Mouse (Mus musculus) liver, embryonic 14.5 days (tissue): Measurements from ENCODE around the gene Gm10721. TPM values are rescaled to one million over a fixed set of nuclear protein-coding genes. Genes with fewer than 3 reads are reported as not detected.
"Not testable (repeated sequence)": the region's sequence is repeated elsewhere in the genome, so short reads cannot be mapped to it uniquely, and the experiment has no call there.

Experiments used
- ATAC-seq: fragments of 200-750 bp; cut with Nextera tagmentation; 2 replicates; pipeline ENCODE4 v1.8.0; 2017; ENCODE audit warnings: moderate number of reproducible peaks, mild to moderate bottlenecking, moderate library complexity; ENCODE audit not compliant: insufficient read depth
- DNase-seq, 3 experiments: peaks; one replicate each; pipeline ENCODE4 v3.0.0-alpha.2; 2012 to 2013; ENCODE audit warnings: low read depth in 3 of 3, low spot score in 3 of 3
- H3K27ac ChIP-seq: fragments of 300-500 bp; sonication (generic); 2 replicates; pipeline ENCODE4 v1.5.1; 2014; ENCODE audit warnings: moderate library complexity, mild to moderate bottlenecking, control low read depth, inconsistent platforms
- H3K27me3 ChIP-seq: fragments of 300-500 bp; sonication (generic); 2 replicates; pipeline ENCODE4 v1.6.1; 2014; ENCODE audit warnings: mild to moderate bottlenecking, low read length, moderate library complexity; ENCODE audit not compliant: control insufficient read depth, insufficient read depth
- H3K36me3 ChIP-seq: fragments of 300-500 bp; sonication (generic); replicated peaks from 2 replicates; pipeline ENCODE4 v1.6.1; 2014; ENCODE audit warnings: low read depth; ENCODE audit not compliant: control insufficient read depth, insufficient read depth
- H3K4me1 ChIP-seq, 2 experiments: fragments of 200-500 bp in 1 of 2; fragments of 300-500 bp in 1 of 2; sonication (generic) in 1 of 2; replicated peaks; 2 replicates each; pipeline ENCODE4 v1.6.1; 2012 to 2014; ENCODE audit warnings: antibody characterized with exemption in 1 of 2, inconsistent platforms in 1 of 2, low read length in 1 of 2; ENCODE audit not compliant: control insufficient read depth in 2 of 2, insufficient read depth in 2 of 2
- H3K4me2 ChIP-seq: fragments of 300-500 bp; sonication (generic); 2 replicates; pipeline ENCODE4 v1.6.1; 2014; ENCODE audit warnings: low read depth, mild to moderate bottlenecking, control low read depth, moderate library complexity
- H3K4me3 ChIP-seq, 2 experiments: fragments of 200-500 bp in 1 of 2; fragments of 300-500 bp in 1 of 2; sonication (generic) in 1 of 2; 2 replicates each; pipeline ENCODE4 v1.5.1; 2012 to 2014; ENCODE audit warnings: low read depth in 2 of 2, low read length in 2 of 2, mild to moderate bottlenecking in 2 of 2, control low read depth in 1 of 2, inconsistent platforms in 1 of 2, moderate library complexity in 1 of 2; ENCODE audit not compliant: insufficient read depth in 1 of 2
- H3K9ac ChIP-seq: fragments of 300-500 bp; sonication (generic); replicated peaks from 2 replicates; pipeline ENCODE4 v1.6.1; 2014; ENCODE audit warnings: mild to moderate bottlenecking, control low read depth, moderate library complexity
- H3K9me3 ChIP-seq: fragments of 300-500 bp; sonication (generic); 2 replicates; pipeline ENCODE4 v1.6.1; 2016; ENCODE audit warnings: low read length, mixed read lengths; ENCODE audit not compliant: control insufficient read depth
- EP300 ChIP-seq: IDR thresholded peaks from 2 replicates; pipeline ENCODE4 v1.6.1; 2016; ENCODE audit warnings: antibody characterized with exemption, low read depth
- WGBS: fragments of 180-500 bp; shearing (Covaris S2); extraction: QIAGEN DNeasy Blood & Tissue Kit; methylation state at CpG from one replicate; pipeline ENCODE4 v1.1.7; 2014; ENCODE audit not compliant: insufficient replicate concordance; 5-methylcytosine and 5-hydroxymethylcytosine counted together
- polyA plus RNA-seq, 2 experiments: library from polyadenylated mRNA; depleted of rRNA in 1 of 2; stranded (reverse) in 1 of 2; unstranded in 1 of 2; fragments of >200 nt; fragmentation: Nextera tagmentation in 1 of 2; extraction: Ambion mirVana in 1 of 2; gene quantifications; 2 replicates each; pipeline versions ENCODE4 v1.2.1 to v1.2.3; 2012 to 2014

Gm10721 gene
- polyA plus RNA-seq (2012; rRNA removed) (not detected in 2 replicates), polyA plus RNA-seq (2014; fragmentation: Nextera tagmentation; extraction: Ambion mirVana) (not detected in 2 replicates)

DNA sequence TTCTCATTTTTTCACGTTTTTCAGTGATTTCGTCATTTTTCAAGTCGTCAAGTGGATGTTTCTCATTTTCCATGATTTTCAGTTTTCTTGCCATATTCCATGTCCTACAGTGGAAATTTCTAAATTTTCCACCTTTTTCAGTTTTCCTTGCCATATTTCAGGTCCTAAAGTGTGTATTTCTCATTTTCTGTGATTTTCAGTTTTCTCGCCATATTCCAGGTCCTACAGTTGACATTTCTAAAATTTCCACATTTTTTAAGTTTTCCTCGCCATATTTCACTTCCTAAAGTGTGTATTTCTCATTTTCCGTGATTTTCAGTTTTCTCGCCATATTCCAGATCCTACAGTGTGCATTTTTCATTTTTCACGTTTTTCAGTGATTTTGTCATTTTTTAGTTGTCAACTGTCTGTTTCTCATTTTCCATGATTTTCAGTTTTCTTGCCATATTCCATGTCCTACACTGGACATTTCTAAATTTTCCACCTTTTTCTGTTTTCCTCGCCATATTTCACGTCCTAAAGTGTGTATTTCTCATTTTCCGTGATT is at the start of gene Gm10721:
Gene Gm10721 (plus strand): TSS at position 408 of the 547 bp plus-strand sequence.
- peak; percentile 39 for ATAC-seq
- H3K36me3 ChIP-seq, H3K4me1 ChIP-seq, H3K9ac ChIP-seq, H3K4me3 ChIP-seq, DNase-seq, H3K27me3 ChIP-seq, H3K4me2 ChIP-seq, H3K27ac ChIP-seq, H3K9me3 ChIP-seq: not testable (repeated sequence)
- no CpG with 5 or more reads among the region's 11 CpGs for WGBS

DNA sequence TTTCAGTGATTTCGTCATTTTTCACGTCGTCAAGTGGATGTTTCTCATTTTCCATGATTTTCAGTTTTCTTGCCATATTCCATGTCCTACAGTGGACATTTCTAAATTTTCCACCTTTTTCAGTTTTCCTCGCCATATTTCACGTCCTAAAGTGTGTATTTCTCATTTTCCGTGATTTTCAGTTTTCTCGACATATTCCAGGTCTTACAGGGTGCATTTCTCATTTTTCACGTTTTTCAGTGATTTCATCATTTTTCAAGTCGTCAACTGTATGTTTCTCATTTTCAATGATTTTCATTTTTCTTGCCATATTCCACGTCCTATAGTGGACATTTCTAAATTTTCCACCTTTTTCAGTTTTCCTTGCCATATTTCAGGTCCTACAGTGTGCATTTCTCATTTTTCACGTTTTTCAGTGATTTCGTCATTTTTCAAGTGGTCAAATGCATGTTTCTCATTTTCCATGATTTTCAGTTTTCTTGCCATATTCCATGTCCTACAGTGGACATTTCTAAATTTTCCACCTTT is 12.4 kb upstream of the Gm10721 start, which contains the start of gene Gm10722:
Gene Gm10722 (plus strand): TSS at position 478 of the 528 bp plus-strand sequence.
- not testable (repeated sequence) for H3K36me3 ChIP-seq

DNA sequence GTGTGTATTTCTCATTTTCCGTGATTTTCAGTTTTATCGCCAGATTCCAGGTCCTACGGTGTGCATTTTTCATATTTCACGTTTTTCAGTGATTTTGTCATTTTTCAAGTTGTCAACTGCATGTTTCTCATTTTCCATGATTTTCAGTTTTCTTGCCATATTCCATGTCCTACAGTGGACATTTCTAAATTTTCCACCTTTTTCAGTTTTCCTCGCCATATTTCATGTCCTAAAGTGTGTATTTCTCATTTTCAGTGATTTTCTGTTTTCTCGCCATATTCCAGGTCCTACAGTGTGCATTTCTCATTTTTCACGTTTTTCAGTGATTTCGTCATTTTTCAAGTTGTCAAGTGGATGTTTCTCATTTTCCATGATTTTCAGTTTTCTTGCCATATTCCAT is 11.9 kb upstream of the Gm10721 start:
- not testable (repeated sequence) for H3K9ac ChIP-seq, ATAC-seq, H3K4me1 ChIP-seq, H3K4me2 ChIP-seq, H3K9me3 ChIP-seq, DNase-seq, H3K4me3 ChIP-seq, H3K27me3 ChIP-seq, H3K36me3 ChIP-seq, H3K27ac ChIP-seq
- 48% methylated on average over 8 of the region's 8 CpGs for WGBS

More for the DNA sequence above, 12.4 kb upstream of the Gm10721 start, which contains the start of gene Gm10722:
- H3K4me2 ChIP-seq, H3K4me1 ChIP-seq, H3K27me3 ChIP-seq, H3K9ac ChIP-seq, H3K27ac ChIP-seq, H3K9me3 ChIP-seq, H3K4me3 ChIP-seq, ATAC-seq: not testable (repeated sequence)
- 50% methylated on average over 12 of the region's 12 CpGs for WGBS
- peak in 2 of 3 experiments; percentile 34 to 61 for DNase-seq

DNA sequence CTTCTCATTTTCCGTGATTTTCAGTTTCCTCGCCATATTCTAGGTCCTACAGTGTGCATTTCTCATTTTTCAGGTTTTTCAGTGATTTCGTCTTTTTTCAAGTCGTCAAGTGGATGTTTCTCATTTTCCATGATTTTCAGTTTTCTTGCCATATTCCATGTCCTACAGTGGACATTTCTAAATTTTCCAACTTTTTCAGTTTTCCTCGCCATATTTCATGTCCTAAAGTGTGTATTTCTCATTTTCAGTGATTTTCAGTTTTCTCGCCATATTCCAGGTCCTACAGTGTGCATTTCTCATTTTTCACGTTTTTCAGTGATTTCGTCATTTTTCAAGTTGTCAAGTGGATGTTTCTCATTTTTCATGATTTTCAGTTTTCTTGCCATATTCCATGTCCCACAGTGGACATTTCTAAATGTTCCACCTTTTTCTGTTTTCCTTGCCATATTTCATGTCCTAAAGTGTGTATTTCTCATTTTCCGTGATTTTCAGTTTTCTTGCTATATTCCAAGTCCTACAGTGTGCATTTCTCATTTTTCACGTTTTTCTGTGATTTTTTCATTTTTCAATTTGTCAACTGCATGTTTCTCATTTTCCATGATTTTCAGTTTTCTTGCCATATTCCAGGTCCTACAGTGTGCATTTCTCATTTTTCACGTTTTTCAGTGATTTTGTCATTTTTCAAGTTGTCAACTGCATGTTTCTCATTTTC is 10.8 kb upstream of the Gm10721 start:
- TF ChIP-seq EP300, result 0 out of 2 replicates have a peak, but pooled peaks have one; percentile 5
- ATAC-seq (peak; percentile 71), DNase-seq (peak in 2 of 3 experiments; percentile 9 to 37)
- not testable (repeated sequence) for H3K36me3 ChIP-seq, H3K4me3 ChIP-seq, H3K27ac ChIP-seq, H3K9me3 ChIP-seq, H3K4me2 ChIP-seq, H3K4me1 ChIP-seq, H3K27me3 ChIP-seq, H3K9ac ChIP-seq
- 40% methylated on average over 8 of the region's 11 CpGs for WGBS

DNA sequence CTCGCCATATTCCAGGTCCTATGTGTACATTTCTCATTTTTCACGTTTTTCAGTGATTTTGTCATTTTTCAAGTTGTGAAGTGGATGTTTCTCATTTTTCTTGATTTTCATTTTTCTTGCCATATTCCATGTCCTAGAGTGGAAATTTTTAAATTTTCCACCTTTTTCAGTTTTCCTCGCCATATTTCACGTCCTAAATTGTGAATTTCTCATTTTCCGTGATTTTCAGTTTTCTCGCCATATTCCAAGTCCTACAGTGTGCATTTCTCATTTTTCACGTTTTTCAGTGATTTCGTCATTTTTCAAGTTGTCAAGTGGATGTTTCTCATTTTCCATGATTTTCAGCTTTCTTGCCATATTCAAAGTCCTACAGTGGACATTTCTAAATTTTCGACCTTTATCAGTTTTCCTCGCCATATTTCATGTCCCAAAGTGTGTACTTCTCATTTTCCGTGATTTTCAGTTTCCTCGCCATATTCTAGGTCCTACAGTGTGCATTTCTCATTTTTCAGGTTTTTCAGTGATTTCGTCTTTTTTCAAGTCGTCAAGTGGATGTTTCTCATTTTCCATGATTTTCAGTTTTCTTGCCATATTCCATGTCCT is 10.0 kb upstream of the Gm10721 start, which contains the start of gene Gm11168:
Gene Gm11168 (plus strand): TSS at position 553 of the 603 bp plus-strand sequence.
- ATAC-seq, H3K36me3 ChIP-seq, H3K4me3 ChIP-seq, H3K4me1 ChIP-seq, H3K27ac ChIP-seq, DNase-seq, H3K9me3 ChIP-seq, H3K9ac ChIP-seq, H3K27me3 ChIP-seq, H3K4me2 ChIP-seq: not testable (repeated sequence)
- WGBS, result 48% methylated on average over 6 of the region's 14 CpGs

DNA sequence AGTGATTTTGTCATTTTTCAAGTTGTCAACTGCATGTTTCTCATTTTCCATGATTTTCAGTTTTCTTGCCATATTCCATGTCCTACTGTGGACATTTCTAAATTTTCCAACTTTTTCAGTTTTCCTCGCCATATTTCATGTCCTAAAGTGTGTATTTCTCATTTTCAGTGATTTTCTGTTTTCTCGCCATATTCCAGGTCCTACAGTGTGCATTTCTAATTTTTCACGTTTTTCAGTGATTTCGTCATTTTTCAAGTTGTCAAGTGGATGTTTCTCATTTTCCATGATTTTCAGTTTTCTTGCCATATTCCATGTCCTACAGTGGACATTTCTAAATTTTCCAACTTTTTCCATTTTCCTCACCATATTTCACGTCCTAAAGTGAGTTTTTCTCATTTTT is 6.8 kb upstream of the Gm10721 start:
- H3K4me1 ChIP-seq, H3K36me3 ChIP-seq, H3K27me3 ChIP-seq, DNase-seq, H3K4me3 ChIP-seq, H3K4me2 ChIP-seq, H3K27ac ChIP-seq, H3K9me3 ChIP-seq, ATAC-seq, H3K9ac ChIP-seq: not testable (repeated sequence)
- WGBS, result 70% methylated on average over 1 of the region's 5 CpGs

DNA sequence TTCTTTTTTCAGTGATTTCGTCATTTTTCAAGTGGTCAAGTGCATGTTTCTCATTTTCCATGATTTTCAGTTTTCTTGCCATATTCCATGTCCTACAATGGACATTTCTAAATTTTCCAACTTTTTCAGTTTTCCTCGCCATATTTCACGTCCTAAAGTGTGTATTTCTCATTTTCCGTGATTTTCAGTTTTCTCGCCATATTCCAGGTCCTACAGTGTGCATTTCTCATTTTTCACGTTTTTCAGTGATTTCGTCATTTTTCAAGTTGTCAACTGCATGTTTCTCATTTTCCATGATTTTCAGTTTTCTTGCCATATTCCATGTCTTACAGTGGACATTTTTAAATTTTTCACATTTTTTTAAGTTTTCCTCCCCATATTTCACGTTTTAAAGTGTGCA is 6.3 kb upstream of the Gm10721 start:
- H3K9ac ChIP-seq, H3K27me3 ChIP-seq, H3K9me3 ChIP-seq, H3K4me3 ChIP-seq, H3K4me1 ChIP-seq, H3K4me2 ChIP-seq, H3K27ac ChIP-seq, H3K36me3 ChIP-seq, DNase-seq: not testable (repeated sequence)
- ATAC-seq, result peak; percentile 64
- 47% methylated on average over 8 of the region's 8 CpGs for WGBS
